Mouse (Mus musculus) kidney, embryonic 15.5 days (tissue): ENCODE results near the gene Efcab2. TPM values are rescaled to one million over a fixed set of nuclear protein-coding genes. Genes with fewer than 3 reads are reported as not detected.
A peak's percentile ranks its signal among the peaks of the same experiment; 100 is the strongest.

Experiments used
- ATAC-seq: fragments of 200-750 bp; cut with Nextera tagmentation; replicated peaks from 2 replicates; pipeline ENCODE4 v1.8.0; 2017; ENCODE audit warnings: moderate TSS enrichment; ENCODE audit not compliant: low FRiP score
- H3K27ac ChIP-seq: fragments of 300-500 bp; sonication (generic); 2 replicates; pipeline ENCODE4 v1.5.1; 2015; ENCODE audit warnings: mild to moderate bottlenecking, inconsistent platforms
- H3K27me3 ChIP-seq: fragments of 300-500 bp; sonication (generic); 2 replicates; pipeline ENCODE4 v1.6.1; 2015; ENCODE audit warnings: inconsistent platforms
- H3K36me3 ChIP-seq: fragments of 300-500 bp; sonication (generic); 2 replicates; pipeline ENCODE4 v1.6.1; 2015; ENCODE audit warnings: inconsistent platforms
- H3K4me1 ChIP-seq: fragments of 300-500 bp; sonication (generic); 2 replicates; pipeline ENCODE4 v1.6.1; 2015; ENCODE audit warnings: inconsistent platforms
- H3K4me2 ChIP-seq: fragments of 300-500 bp; sonication (generic); 2 replicates; pipeline ENCODE4 v1.6.1; 2015; ENCODE audit warnings: moderate library complexity, mild to moderate bottlenecking, inconsistent platforms
- H3K4me3 ChIP-seq: fragments of 300-500 bp; sonication (generic); replicated peaks from 2 replicates; pipeline ENCODE4 v1.5.1; 2015; ENCODE audit warnings: mild to moderate bottlenecking, inconsistent platforms
- H3K9ac ChIP-seq: fragments of 300-500 bp; sonication (generic); 2 replicates; pipeline ENCODE4 v1.6.1; 2015; ENCODE audit warnings: mild to moderate bottlenecking, inconsistent platforms
- H3K9me3 ChIP-seq: fragments of 300-500 bp; sonication (generic); replicated peaks from 2 replicates; pipeline ENCODE4 v1.6.1; 2016; ENCODE audit warnings: inconsistent platforms
- WGBS: fragments of 180-500 bp; shearing (Covaris S2); methylation state at CpG from one replicate; pipeline ENCODE4 v1.1.7; 2015; ENCODE audit warnings: mixed read lengths; 5-methylcytosine and 5-hydroxymethylcytosine counted together
- polyA plus RNA-seq: library from polyadenylated mRNA; unstranded; fragments of >200 nt; fragmentation: Nextera tagmentation; extraction: Ambion mirVana; gene quantifications from 2 replicates; pipeline ENCODE4 v1.2.1, GENCODE M21; 2015

Gene Efcab2
- 6.2 and 6.4 TPM in 2 replicates for polyA plus RNA-seq

GRCm38 (mm10) chr1:178405951-178406711, at the start of gene Efcab2:
Gene Efcab2, plus strand, starts transcription at chr1:178406085.
- H3K36me3 ChIP-seq: no peaks in the 10 kb centered on the region
- no peaks in the 10 kb centered on the region for H3K27me3 ChIP-seq
- peak; percentile 99 for ATAC-seq
- H3K4me1 ChIP-seq: 0 out of 2 replicates have a peak, but pooled peaks cover 5% of the 10 kb centered on the region
- under 1% methylated on average over 66 of the region's 70 CpGs for WGBS
- peak within 1 kb of the TSS; percentile 94 for H3K9ac ChIP-seq
- H3K4me3 ChIP-seq: peak within 1 kb of the TSS; percentile 75
- H3K4me2 ChIP-seq: peak within 1 kb of the TSS; percentile 74
- no peaks in the 10 kb centered on the region for H3K9me3 ChIP-seq
- H3K27ac ChIP-seq: peak within 1 kb of the TSS; percentile 100

- no peaks in the 10 kb centered on the region for H3K27me3 ChIP-seq
- no peak for ATAC-seq
- 0 out of 2 replicates have a peak, but pooled peaks cover 4% of the 10 kb centered on the region for H3K4me1 ChIP-seq
- H3K4me3 ChIP-seq: no peak overlapping the region
- H3K9ac ChIP-seq: no peak overlapping the region
- no peak overlapping the region for H3K27ac ChIP-seq
- WGBS: 50% methylated on average over 12 of the region's 12 CpGs
- H3K36me3 ChIP-seq: no peaks in the 10 kb centered on the region
- no peak overlapping the region for H3K4me2 ChIP-seq
- no peaks in the 10 kb centered on the region for H3K9me3 ChIP-seq
Observed at GRCm38 (mm10) chr1:178357776-178358710, 47.8 kb upstream of the Efcab2 start.

GRCm38 (mm10) chr1:178360264-178360663, 45.6 kb upstream of the Efcab2 start:
- H3K4me3 ChIP-seq: no peak overlapping the region
- H3K9ac ChIP-seq: no peak overlapping the region
- no peaks in the 10 kb centered on the region for H3K36me3 ChIP-seq
- H3K4me2 ChIP-seq: 0 out of 2 replicates have a peak overlapping the region, but pooled peaks have one; percentile 14
- 83% methylated on average over 11 of the region's 11 CpGs for WGBS
- no peak overlapping the region for H3K27ac ChIP-seq
- no peaks in the 10 kb centered on the region for H3K9me3 ChIP-seq
- no peaks in the 10 kb centered on the region for H3K27me3 ChIP-seq
- H3K4me1 ChIP-seq: 0 out of 2 replicates have a peak, but pooled peaks cover 4% of the 10 kb centered on the region
- ATAC-seq: no peak

GRCm38 (mm10) chr1:178360702-178361101, 45.2 kb upstream of the Efcab2 start:
- Histone ChIP-seq H3K36me3 (no peaks in the 10 kb centered on the region), H3K27me3 (no peaks in the 10 kb centered on the region)
- 88% methylated on average over 2 of the region's 2 CpGs for WGBS

GRCm38 (mm10) chr1:178365171-178365570, 40.7 kb upstream of the Efcab2 start:
- Histone ChIP-seq H3K4me2 (no peak overlapping the region), H3K9me3 (no peaks in the 10 kb centered on the region), H3K27ac (no peak overlapping the region), H3K4me3 (no peak overlapping the region), H3K27me3 (no peaks in the 10 kb centered on the region), H3K4me1 (peaks cover 20% of the 10 kb centered on the region), H3K36me3 (no peaks in the 10 kb centered on the region), H3K9ac (no peak overlapping the region)
- no peak for ATAC-seq
- WGBS: 80% methylated on average over 6 of the region's 6 CpGs

More at GRCm38 (mm10) chr1:178360702-178361101, 45.2 kb upstream of the Efcab2 start:
- no peak overlapping the region for H3K4me3 ChIP-seq
- no peaks in the 10 kb centered on the region for H3K9me3 ChIP-seq
- no peak for ATAC-seq
- no peak overlapping the region for H3K4me2 ChIP-seq
- no peak overlapping the region for H3K9ac ChIP-seq
- H3K27ac ChIP-seq: no peak overlapping the region
- H3K4me1 ChIP-seq: 0 out of 2 replicates have a peak, but pooled peaks cover 4% of the 10 kb centered on the region

GRCm38 (mm10) chr1:178368121-178368520, 37.8 kb upstream of the Efcab2 start:
- peak overlapping the region; percentile 48; the same call in 1 of the 2 replicates for H3K9ac ChIP-seq
- no peaks in the 10 kb centered on the region for H3K27me3 ChIP-seq
- H3K36me3 ChIP-seq: no peaks in the 10 kb centered on the region
- 42% methylated on average over 6 of the region's 6 CpGs for WGBS
- H3K9me3 ChIP-seq: no peaks in the 10 kb centered on the region
- peaks cover 20% of the 10 kb centered on the region for H3K4me1 ChIP-seq
- peak overlapping the region; percentile 64; the same call in 1 of the 2 replicates for H3K4me2 ChIP-seq
- ATAC-seq: no peak
- H3K4me3 ChIP-seq: no peak overlapping the region
- peak overlapping the region; percentile 81; the same call in 1 of the 2 replicates for H3K27ac ChIP-seq

GRCm38 (mm10) chr1:178368548-178369271, 37.2 kb upstream of the Efcab2 start:
- H3K9ac ChIP-seq: peak overlapping the region; percentile 48
- peaks cover 20% of the 10 kb centered on the region for H3K4me1 ChIP-seq
- H3K4me2 ChIP-seq: peak overlapping the region; percentile 64
- peak overlapping the region; percentile 81 for H3K27ac ChIP-seq
- H3K9me3 ChIP-seq: no peaks in the 10 kb centered on the region
- no peaks in the 10 kb centered on the region for H3K36me3 ChIP-seq
- H3K4me3 ChIP-seq: peak overlapping the region; percentile 46
- peak; percentile 95 for ATAC-seq
- H3K27me3 ChIP-seq: no peaks in the 10 kb centered on the region
- WGBS: 2% methylated on average over 36 of the region's 36 CpGs

GRCm38 (mm10) chr1:178369272-178369651, 36.6 kb upstream of the Efcab2 start:
- Histone ChIP-seq H3K9ac (peak overlapping the region; percentile 48), H3K36me3 (no peaks in the 10 kb centered on the region), H3K27me3 (no peaks in the 10 kb centered on the region), H3K9me3 (no peaks in the 10 kb centered on the region), H3K27ac (peak overlapping the region; percentile 81), H3K4me1 (peaks cover 20% of the 10 kb centered on the region), H3K4me2 (peak overlapping the region; percentile 64), H3K4me3 (peak overlapping the region; percentile 46)
- WGBS: under 1% methylated on average over 11 of the region's 11 CpGs
- peak; percentile 89 for ATAC-seq

- H3K9me3 ChIP-seq: no peaks in the 10 kb centered on the region
- no peak for ATAC-seq
- no peaks in the 10 kb centered on the region for H3K36me3 ChIP-seq
- H3K4me1 ChIP-seq: peaks cover 19% of the 10 kb centered on the region
- no peaks in the 10 kb centered on the region for H3K27me3 ChIP-seq
- WGBS: 87% methylated on average over 4 of the region's 4 CpGs
- H3K4me2 ChIP-seq: no peak overlapping the region
- H3K27ac ChIP-seq: no peak overlapping the region
- H3K9ac ChIP-seq: no peak overlapping the region
- H3K4me3 ChIP-seq: no peak overlapping the region
Observed at GRCm38 (mm10) chr1:178372681-178373080, 33.2 kb upstream of the Efcab2 start.

GRCm38 (mm10) chr1:178375381-178375780, 30.5 kb upstream of the Efcab2 start:
- H3K36me3 ChIP-seq: no peaks in the 10 kb centered on the region
- no peak overlapping the region for H3K4me2 ChIP-seq
- no peaks in the 10 kb centered on the region for H3K27me3 ChIP-seq
- no peak overlapping the region for H3K27ac ChIP-seq
- no peak overlapping the region for H3K4me3 ChIP-seq
- no peak for ATAC-seq
- no peaks in the 10 kb centered on the region for H3K4me1 ChIP-seq
- H3K9me3 ChIP-seq: no peaks in the 10 kb centered on the region
- no peak overlapping the region for H3K9ac ChIP-seq

- WGBS: 87% methylated on average over 2 of the region's 2 CpGs
- Histone ChIP-seq H3K27me3 (no peaks in the 10 kb centered on the region), H3K4me3 (no peak overlapping the region), H3K4me2 (no peak overlapping the region), H3K36me3 (no peaks in the 10 kb centered on the region), H3K9me3 (no peaks in the 10 kb centered on the region), H3K4me1 (no peaks in the 10 kb centered on the region), H3K27ac (no peak overlapping the region), H3K9ac (no peak overlapping the region)
- ATAC-seq: peak; percentile 49; the same call in 1 of the 2 replicates
Observed at GRCm38 (mm10) chr1:178376061-178376460, 29.8 kb upstream of the Efcab2 start.
